Mouse (Mus musculus): ENCODE results near the gene Hcn3. TPM values are rescaled to one million over a fixed set of nuclear protein-coding genes. Genes with fewer than 3 reads are reported as not detected.

The Hcn3 gene
- total and polyA plus RNA-seq, 2 experiments from 2014 or later = 0.15 to 1.1 TPM

DNA sequence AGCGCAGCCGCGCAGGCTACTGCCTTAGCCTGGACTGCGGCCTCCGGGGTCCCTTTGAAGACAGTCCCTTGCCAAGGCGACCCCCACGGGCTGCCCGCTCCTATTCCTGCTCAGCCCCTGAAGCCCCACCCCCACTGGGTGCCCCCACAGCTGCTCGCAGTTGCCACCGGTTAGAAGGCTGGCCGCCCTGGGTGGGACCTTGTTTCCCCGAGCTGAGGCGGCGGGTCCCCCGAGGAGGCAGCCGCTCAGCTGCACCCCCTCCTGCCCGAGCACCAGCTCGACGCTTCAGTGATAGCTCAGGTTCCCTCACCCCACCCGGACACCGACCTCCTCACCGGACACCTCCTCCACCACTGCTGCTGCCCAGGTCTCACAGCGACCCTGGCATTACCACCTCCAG, 27.2 kb upstream of the Hcn3 start:
- Histone ChIP-seq H3K4me1 (ENCODE audit: control insufficient read depth, insufficient read depth) (peaks cover 8% of the 10 kb centered on the region; the same call in 1 of the 2 replicates), H3K27ac (ENCODE audit: low read depth) (peak overlapping the region; percentile 13; the same call in 1 of the 2 replicates), H3K4me2 (ENCODE audit: low read depth, low read length) (peak overlapping the region; percentile 32; the same call in 1 of the 2 replicates), H3K9me3 (replicated peaks; ENCODE audit: control insufficient read depth, low read length) (no peaks in the 10 kb centered on the region), H3K4me3 (ENCODE audit: low read depth, low read length) (no peak overlapping the region; the same call in 1 of the 2 replicates), H3K36me3 (replicated peaks; ENCODE audit: control insufficient read depth, insufficient read depth, low read length) (0 out of 2 replicates have a peak, but pooled peaks cover 3% of the 10 kb centered on the region), H3K9ac (replicated peaks; ENCODE audit: low read depth, low read length) (no peak overlapping the region), H3K27me3 (ENCODE audit: control insufficient read depth, insufficient read depth, low read length) (no peaks in the 10 kb centered on the region)
- ATAC-seq (ENCODE audit: insufficient read depth, low read depth) = no peak
- DNase-seq (ENCODE audit: low spot score) = no peak
- WGBS = 44% methylated on average over 23 of the region's 23 CpGs
- TF ChIP-seq CTCF (IDR thresholded peaks at IDR 0.05; ENCODE audit: low read depth) (no peak), EP300 (IDR thresholded peaks at IDR 0.05; ENCODE audit: low read depth) (no peak)

DNA sequence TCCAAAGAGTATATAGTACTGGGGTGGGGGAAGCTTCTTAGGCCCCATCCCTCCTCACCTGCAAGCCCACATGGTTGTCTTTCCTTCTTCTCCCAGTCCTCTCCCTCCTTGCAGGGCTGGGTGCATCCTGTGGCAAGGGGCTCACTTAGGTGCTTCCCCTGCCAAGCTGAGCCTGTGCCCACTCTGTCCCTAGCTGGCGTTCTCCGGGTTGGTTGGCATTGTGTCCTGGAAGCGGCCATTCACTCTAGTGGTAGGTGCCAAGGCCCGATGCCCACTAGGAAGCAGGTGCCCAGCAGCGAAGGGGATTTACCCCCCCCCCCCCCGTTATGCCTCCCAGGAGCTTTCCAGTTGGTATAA, 23.9 kb upstream of the Hcn3 start:
- H3K4me2 ChIP-seq (ENCODE audit: low read depth, low read length) = peak overlapping the region; percentile 96

DNA sequence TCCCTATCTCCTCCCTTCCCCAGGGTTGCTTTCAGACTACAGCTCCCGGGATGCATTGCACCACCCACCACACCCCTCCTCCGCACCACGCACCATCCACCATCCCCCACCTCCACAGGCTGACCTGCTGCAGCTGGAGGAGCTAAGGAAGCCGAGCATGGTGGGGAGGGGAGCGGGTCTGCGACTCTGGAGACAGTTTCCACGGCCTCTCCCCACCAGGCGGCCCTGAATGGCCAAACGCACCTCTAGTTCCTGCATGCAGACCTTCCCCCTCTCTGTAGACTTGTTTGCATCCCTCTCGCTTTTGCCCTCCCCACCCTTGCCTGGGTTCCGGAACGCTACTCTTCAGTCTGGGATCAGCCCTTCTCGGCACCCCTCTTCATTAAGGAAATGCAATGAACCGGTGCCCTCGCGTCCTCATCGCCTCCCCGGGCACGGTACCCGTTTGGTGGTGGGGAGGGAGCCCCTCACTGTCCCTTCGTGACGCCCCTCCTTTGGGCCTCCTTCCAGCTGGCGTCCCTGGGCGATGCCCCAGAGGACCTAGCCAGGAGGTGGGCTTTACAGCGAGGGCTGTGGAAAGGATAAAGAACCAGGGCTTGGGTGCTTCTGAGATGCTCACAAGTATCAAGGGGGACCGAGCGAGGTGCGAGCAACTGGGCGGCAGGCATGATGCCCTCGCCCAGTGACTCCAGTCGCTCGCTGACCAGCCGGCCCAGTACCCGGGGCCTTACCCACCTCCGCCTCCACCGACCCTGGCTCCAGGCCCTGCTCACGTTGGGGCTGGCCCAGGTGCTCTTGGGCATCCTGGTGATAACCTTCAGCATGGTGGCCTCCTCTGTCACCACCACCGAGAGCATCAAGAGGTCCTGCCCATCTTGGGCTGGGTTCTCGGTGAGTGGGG, 23.3 kb upstream of the Hcn3 start, which contains the start of gene Fam189b:
TSS of gene Fam189b (plus strand) at position 86 of the 901 bp plus-strand sequence.
- peaks cover 32% of the 10 kb centered on the region for H3K36me3 ChIP-seq (replicated peaks; ENCODE audit: control insufficient read depth, insufficient read depth, low read length)
- WGBS = 5% methylated on average over 39 of the region's 39 CpGs
- ATAC-seq (ENCODE audit: insufficient read depth, low read depth) (peak; percentile 95), DNase-seq (ENCODE audit: low spot score) (peak; percentile 84)
- no peaks in the 10 kb centered on the region for H3K27me3 ChIP-seq (ENCODE audit: control insufficient read depth, insufficient read depth, low read length)
- peak within 1 kb of the TSS; percentile 16; the same call in 1 of the 2 replicates for H3K27ac ChIP-seq (ENCODE audit: low read depth)
- peaks cover 12% of the 10 kb centered on the region for H3K4me1 ChIP-seq (ENCODE audit: control insufficient read depth, insufficient read depth)
- no peaks in the 10 kb centered on the region for H3K9me3 ChIP-seq (replicated peaks; ENCODE audit: control insufficient read depth, low read length)
- H3K4me3 ChIP-seq (ENCODE audit: low read depth, low read length) = peak within 1 kb of the TSS; percentile 56
- TF ChIP-seq CTCF (IDR thresholded peaks at IDR 0.05; ENCODE audit: low read depth) = no peak
- no peak for TF ChIP-seq EP300 (IDR thresholded peaks at IDR 0.05; ENCODE audit: low read depth)
- H3K9ac ChIP-seq (replicated peaks; ENCODE audit: low read depth, low read length) = peak within 1 kb of the TSS; percentile 59
- peak within 1 kb of the TSS; percentile 96 for H3K4me2 ChIP-seq (ENCODE audit: low read depth, low read length)

More for the DNA sequence above, 23.9 kb upstream of the Hcn3 start:
- Histone ChIP-seq H3K9ac (replicated peaks; ENCODE audit: low read depth, low read length) (peak overlapping the region; percentile 59), H3K4me3 (ENCODE audit: low read depth, low read length) (peak overlapping the region; percentile 56), H3K9me3 (replicated peaks; ENCODE audit: control insufficient read depth, low read length) (no peaks in the 10 kb centered on the region), H3K27me3 (ENCODE audit: control insufficient read depth, insufficient read depth, low read length) (no peaks in the 10 kb centered on the region), H3K36me3 (replicated peaks; ENCODE audit: control insufficient read depth, insufficient read depth, low read length) (peaks cover 32% of the 10 kb centered on the region), H3K4me1 (ENCODE audit: control insufficient read depth, insufficient read depth) (peaks cover 8% of the 10 kb centered on the region; the same call in 1 of the 2 replicates), H3K27ac (ENCODE audit: low read depth) (no peak overlapping the region)
- DNase-seq (ENCODE audit: low spot score) (no peak), ATAC-seq (ENCODE audit: insufficient read depth, low read depth) (no peak)
- 81% methylated on average over 6 of the region's 6 CpGs for WGBS
- TF ChIP-seq EP300 (IDR thresholded peaks at IDR 0.05; ENCODE audit: low read depth) (no peak), CTCF (IDR thresholded peaks at IDR 0.05; ENCODE audit: low read depth) (no peak)

DNA sequence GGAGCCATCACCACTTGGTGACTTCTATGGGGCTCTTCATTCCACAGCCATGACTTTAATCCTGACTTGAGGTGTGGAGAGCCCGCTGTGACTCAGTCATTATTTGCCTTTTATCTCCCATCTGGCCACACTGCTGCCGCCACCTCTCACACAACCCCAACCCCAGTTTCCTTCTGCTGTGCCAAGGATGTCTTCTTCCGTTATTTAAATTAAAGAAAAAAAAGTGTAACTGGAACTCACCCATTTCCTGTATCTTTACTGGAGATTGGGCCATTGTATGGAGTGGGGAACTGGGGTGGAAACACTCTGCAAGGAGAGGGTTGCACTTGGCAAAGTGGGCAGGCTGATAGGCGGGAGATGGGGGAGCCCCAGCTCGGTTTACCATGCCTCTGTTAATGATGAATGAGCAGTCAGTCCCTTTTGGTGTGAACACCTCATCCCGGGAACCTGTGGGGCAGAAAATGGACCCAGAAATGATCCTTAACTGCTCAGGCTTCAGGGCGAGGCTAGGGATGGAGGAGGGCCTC, 22.6 kb upstream of the Hcn3 start:
- Histone ChIP-seq H3K27me3 (ENCODE audit: control insufficient read depth, insufficient read depth, low read length) (no peaks in the 10 kb centered on the region), H3K4me1 (ENCODE audit: control insufficient read depth, insufficient read depth) (peaks cover 16% of the 10 kb centered on the region), H3K9me3 (replicated peaks; ENCODE audit: control insufficient read depth, low read length) (no peaks in the 10 kb centered on the region), H3K4me2 (ENCODE audit: low read depth, low read length) (peak overlapping the region; percentile 96), H3K36me3 (replicated peaks; ENCODE audit: control insufficient read depth, insufficient read depth, low read length) (peaks cover 32% of the 10 kb centered on the region), H3K4me3 (ENCODE audit: low read depth, low read length) (peak overlapping the region; percentile 56), H3K27ac (ENCODE audit: low read depth) (no peak overlapping the region), H3K9ac (replicated peaks; ENCODE audit: low read depth, low read length) (no peak overlapping the region)
- ATAC-seq (ENCODE audit: insufficient read depth, low read depth) (no peak), DNase-seq (ENCODE audit: low spot score) (no peak)
- TF ChIP-seq EP300 (IDR thresholded peaks at IDR 0.05; ENCODE audit: low read depth) (no peak), CTCF (IDR thresholded peaks at IDR 0.05; ENCODE audit: low read depth) (no peak)
- WGBS = 36% methylated on average over 7 of the region's 7 CpGs

DNA sequence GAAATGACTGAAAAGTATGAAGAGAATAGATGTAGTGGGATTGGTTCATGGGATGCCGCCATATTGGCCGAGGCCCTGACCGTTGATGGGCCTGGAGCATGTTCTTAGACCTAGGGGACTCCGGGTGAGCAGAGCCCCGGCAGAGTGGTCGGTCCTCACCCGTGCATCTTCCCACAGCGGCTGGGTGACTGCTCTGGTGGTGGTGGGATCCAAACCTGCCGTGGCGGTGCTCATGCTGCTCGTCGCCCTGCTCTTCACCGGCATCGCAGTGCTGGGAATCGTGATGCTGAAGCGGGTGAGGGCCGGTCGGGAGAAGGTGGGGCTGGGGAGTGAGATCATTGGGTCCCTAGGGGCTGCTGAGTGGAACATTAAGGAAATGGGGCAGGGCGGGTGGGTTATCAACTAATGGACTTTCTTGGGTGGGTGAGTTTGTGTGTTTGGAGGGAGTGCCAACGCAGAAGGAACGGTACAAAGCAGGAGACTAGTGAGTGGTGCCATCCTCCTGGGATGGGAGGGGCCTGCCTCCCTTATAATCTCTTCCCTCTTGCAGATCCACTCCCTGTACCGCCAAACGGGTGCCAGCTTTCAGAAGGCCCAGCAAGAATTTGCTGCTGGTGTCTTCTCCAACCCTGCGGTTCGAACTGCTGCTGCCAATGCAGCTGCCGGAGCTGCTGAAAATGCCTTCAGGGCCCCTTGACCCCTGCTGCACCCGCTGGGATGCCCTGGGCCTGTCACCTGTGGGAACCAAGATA, 21.9 kb upstream of the Hcn3 start:
- Histone ChIP-seq H3K9me3 (replicated peaks; ENCODE audit: control insufficient read depth, low read length) (no peaks in the 10 kb centered on the region), H3K4me3 (ENCODE audit: low read depth, low read length) (no peak overlapping the region), H3K27ac (ENCODE audit: low read depth) (no peak overlapping the region), H3K36me3 (replicated peaks; ENCODE audit: control insufficient read depth, insufficient read depth, low read length) (peaks cover 32% of the 10 kb centered on the region), H3K27me3 (ENCODE audit: control insufficient read depth, insufficient read depth, low read length) (no peaks in the 10 kb centered on the region), H3K9ac (replicated peaks; ENCODE audit: low read depth, low read length) (no peak overlapping the region), H3K4me1 (ENCODE audit: control insufficient read depth, insufficient read depth) (peaks cover 16% of the 10 kb centered on the region), H3K4me2 (ENCODE audit: low read depth, low read length) (no peak overlapping the region)
- DNase-seq (ENCODE audit: low spot score) (no peak), ATAC-seq (ENCODE audit: insufficient read depth, low read depth) (no peak)
- 90% methylated on average over 27 of the region's 27 CpGs for WGBS
- TF ChIP-seq CTCF (IDR thresholded peaks at IDR 0.05; ENCODE audit: low read depth) (no peak), EP300 (IDR thresholded peaks at IDR 0.05; ENCODE audit: low read depth) (no peak)

Measured in heart, postnatal 0 days (tissue).